Mouse (Mus musculus): ENCODE results near the gene Arl10. TPM values are rescaled to one million over a fixed set of nuclear protein-coding genes. Genes with fewer than 3 reads are reported as not detected.
A peak's percentile ranks its signal among the peaks of the same experiment; 100 is the strongest.
"Not testable (repeated sequence)": the region's sequence is repeated elsewhere in the genome, so short reads cannot be mapped to it uniquely, and the experiment has no call there.

Arl10 gene
- total RNA-seq, 1 experiment from 2014 or later = 65.6 TPM

GRCm38 (mm10) chr13:54582126-54582525 lies 7.3 kb downstream of the Arl10 start:
- DNase-seq = peak; percentile 38

- DNase-seq = no peak
These were observed 8.0 kb downstream of the Arl10 start for GRCm38 (mm10) chr13:54582860-54583259.

GRCm38 (mm10) chr13:54585831-54586230 lies 11.0 kb downstream of the Arl10 start:
- DNase-seq = no peak

GRCm38 (mm10) chr13:54589414-54589995 lies 14.7 kb downstream of the Arl10 start:
- DNase-seq = no peak

- peak; percentile 93 for DNase-seq
These were observed 15.5 kb downstream of the Arl10 start, which contains the start of the genes Nop16 and Higd2a for GRCm38 (mm10) chr13:54589996-54590951. TSS of gene Nop16 (minus strand) at chr13:54590090. TSS of gene Higd2a (plus strand) at chr13:54590207.

GRCm38 (mm10) chr13:54591776-54592356 lies 17.1 kb downstream of the Arl10 start:
- no peak for DNase-seq

- no peak for DNase-seq
These were observed 18.8 kb downstream of the Arl10 start for GRCm38 (mm10) chr13:54593617-54594016.

GRCm38 (mm10) chr13:54596107-54596690 lies 21.4 kb downstream of the Arl10 start:
- no peak for DNase-seq

- DNase-seq = no peak
These were observed 22.1 kb downstream of the Arl10 start for GRCm38 (mm10) chr13:54596870-54597269.

GRCm38 (mm10) chr13:54598622-54599143 lies 23.9 kb downstream of the Arl10 start:
- no peak for DNase-seq

GRCm38 (mm10) chr13:54602639-54603111 lies 27.9 kb downstream of the Arl10 start:
- no peak for DNase-seq

GRCm38 (mm10) chr13:54603501-54603900 lies 28.7 kb downstream of the Arl10 start:
- DNase-seq = no peak

GRCm38 (mm10) chr13:54604221-54604620 lies 29.4 kb downstream of the Arl10 start:
- DNase-seq = no peak

GRCm38 (mm10) chr13:54605426-54605825 lies 30.6 kb downstream of the Arl10 start:
- DNase-seq = no peak

GRCm38 (mm10) chr13:54607204-54607603 lies 32.4 kb downstream of the Arl10 start:
- no peak for DNase-seq

GRCm38 (mm10) chr13:54608002-54608401 lies 33.2 kb downstream of the Arl10 start:
- no peak for DNase-seq

GRCm38 (mm10) chr13:54608666-54609065 lies 33.9 kb downstream of the Arl10 start:
- DNase-seq = no peak

GRCm38 (mm10) chr13:54609301-54609700 lies 34.5 kb downstream of the Arl10 start:
- DNase-seq = no peak

- no peak for DNase-seq
These were observed 35.8 kb downstream of the Arl10 start for GRCm38 (mm10) chr13:54610613-54610971.

GRCm38 (mm10) chr13:54610972-54611754 lies 36.3 kb downstream of the Arl10 start, which contains the start of gene Cltb:
TSS of gene Cltb (minus strand) at chr13:54611344.
- peak; percentile 94 for DNase-seq

- DNase-seq = not testable (repeated sequence)
These were observed 38.3 kb downstream of the Arl10 start for GRCm38 (mm10) chr13:54613141-54613540.
